Mouse (Mus musculus) mammary gland, adult 2 months (tissue): ENCODE measurements around the gene Olfr1028. TPM values are rescaled to one million over a fixed set of nuclear protein-coding genes. Genes with fewer than 3 reads are reported as not detected.

Experiments used
- polyA plus RNA-seq: library from polyadenylated mRNA; depleted of rRNA; stranded (reverse); fragments of >200 nt; gene quantifications from 2 replicates; pipeline ENCODE4 v1.2.3, GENCODE M21; 2012; ENCODE audit warnings: low replicate concordance; rRNA removed

Gene Olfr1028
- polyA plus RNA-seq: not detected in 2 replicates

GRCm38 (mm10) chr2:85950137-85950536, at the start of gene Olfr1028:
Gene Olfr1028 (plus strand): TSS chr2:85950437.

GRCm38 (mm10) chr2:85904952-85905351, 45.3 kb upstream of the Olfr1028 start, which contains the start of gene Olfr1024:
Gene Olfr1024 (minus strand): TSS chr2:85905052.

GRCm38 (mm10) chr2:85914893-85915292, 35.3 kb upstream of the Olfr1028 start, which contains the start of gene Olfr1025-ps1:
Gene Olfr1025-ps1 (plus strand): TSS chr2:85915193.

GRCm38 (mm10) chr2:85921258-85921657, 29.0 kb upstream of the Olfr1028 start, which contains the start of gene Olfr1026:
Gene Olfr1026 (plus strand): TSS chr2:85921558.

GRCm38 (mm10) chr2:85973595-85973994, 23.4 kb downstream of the Olfr1028 start, which contains the start of gene Olfr1029:
Gene Olfr1029 (plus strand): TSS chr2:85973895.

GRCm38 (mm10) chr2:85978976-85979375, 28.7 kb downstream of the Olfr1028 start, which contains the start of gene Olfr1030:
Gene Olfr1030 (plus strand): TSS chr2:85979276.

GRCm38 (mm10) chr2:85990004-85990403, 39.8 kb downstream of the Olfr1028 start, which contains the start of gene Olfr1031:
Gene Olfr1031 (plus strand): TSS chr2:85990304.

Other genes with a start within 250 kb of the Olfr1028 start
- gene Olfr1009, start 235.0 kb upstream of the Olfr1028 start, polyA plus RNA-seq: not detected in 2 replicates
- not detected in 2 replicates for gene Olfr1012, start 187.7 kb upstream of the Olfr1028 start, polyA plus RNA-seq
- not detected in 2 replicates for gene Olfr1013, start 183.3 kb upstream of the Olfr1028 start, polyA plus RNA-seq
- gene Olfr1014, start 177.7 kb upstream of the Olfr1028 start, polyA plus RNA-seq: not detected in 2 replicates
- gene Olfr1015, start 168.4 kb upstream of the Olfr1028 start, polyA plus RNA-seq: not detected in 2 replicates
- gene Olfr1016, start 147.9 kb upstream of the Olfr1028 start, polyA plus RNA-seq: not detected in 2 replicates
- not detected in 2 replicates for gene Olfr1018, start 132.0 kb upstream of the Olfr1028 start, polyA plus RNA-seq
- gene Olfr1019, start 105.0 kb upstream of the Olfr1028 start, polyA plus RNA-seq: not detected in 2 replicates
- gene Olfr1020, start 103.4 kb upstream of the Olfr1028 start, polyA plus RNA-seq: not detected in 2 replicates
- gene Olfr1022, start 81.8 kb upstream of the Olfr1028 start, polyA plus RNA-seq: not detected in 2 replicates
- not detected in 2 replicates for gene Olfr1023, start 64.8 kb upstream of the Olfr1028 start, polyA plus RNA-seq
- not detected in 2 replicates for gene Olfr1024, start 45.4 kb upstream of the Olfr1028 start, polyA plus RNA-seq
- not detected in 2 replicates for gene Olfr1025-ps1, start 35.2 kb upstream of the Olfr1028 start, polyA plus RNA-seq
- gene Olfr1026, start 28.9 kb upstream of the Olfr1028 start, polyA plus RNA-seq: not detected in 2 replicates
- gene Olfr1029, start 23.5 kb downstream of the Olfr1028 start, polyA plus RNA-seq: not detected in 2 replicates
- gene Olfr1030, start 28.8 kb downstream of the Olfr1028 start, polyA plus RNA-seq: not detected in 2 replicates
- not detected in 2 replicates for gene Olfr1031, start 39.9 kb downstream of the Olfr1028 start, polyA plus RNA-seq
- not detected in 2 replicates for gene Olfr1032, start 55.1 kb downstream of the Olfr1028 start, polyA plus RNA-seq
- gene Olfr1033, start 70.2 kb downstream of the Olfr1028 start, polyA plus RNA-seq: 0.29 and 0.73 TPM in 2 replicates
- gene Olfr1034, start 95.4 kb downstream of the Olfr1028 start, polyA plus RNA-seq: 0.20 TPM in 1 of 2 replicates, not detected in the other
- gene Olfr1036, start 123.6 kb downstream of the Olfr1028 start, polyA plus RNA-seq: not detected in 2 replicates
- gene Olfr1037, start 136.9 kb downstream of the Olfr1028 start, polyA plus RNA-seq: not detected in 2 replicates
- gene Olfr1039, start 185.5 kb downstream of the Olfr1028 start, polyA plus RNA-seq: not detected in 2 replicates
- not detected in 2 replicates for gene Olfr1040, start 196.3 kb downstream of the Olfr1028 start, polyA plus RNA-seq
- gene Olfr1042, start 211.4 kb downstream of the Olfr1028 start, polyA plus RNA-seq: not detected in 2 replicates
- not detected in 2 replicates for gene Olfr1043, start 217.1 kb downstream of the Olfr1028 start, polyA plus RNA-seq
- not detected in 2 replicates for gene Olfr1044, start 227.4 kb downstream of the Olfr1028 start, polyA plus RNA-seq
- gene Olfr52, start 235.2 kb downstream of the Olfr1028 start, polyA plus RNA-seq: not detected in 2 replicates